Mouse (Mus musculus) midbrain, embryonic 12.5 days (tissue): ENCODE data around the gene Cabin1. TPM values are rescaled to one million over a fixed set of nuclear protein-coding genes. Genes with fewer than 3 reads are reported as not detected.

Experiments
- ATAC-seq: fragments of 200-750 bp; cut with Nextera tagmentation; 2 replicates; pipeline ENCODE4 v1.8.0; 2017; ENCODE audit warnings: low read depth, moderate TSS enrichment, moderate library complexity; ENCODE audit not compliant: low FRiP score
- H3K27ac ChIP-seq: fragments of 300-500 bp; sonication (generic); replicated peaks from 2 replicates; pipeline ENCODE4 v1.5.1; 2016; ENCODE audit warnings: mild to moderate bottlenecking
- H3K27me3 ChIP-seq: fragments of 300-500 bp; sonication (generic); 2 replicates; pipeline ENCODE4 v1.6.1; 2016; ENCODE audit warnings: mild to moderate bottlenecking
- H3K36me3 ChIP-seq: fragments of 300-500 bp; sonication (generic); 2 replicates; pipeline ENCODE4 v1.6.1; 2016
- H3K4me1 ChIP-seq: fragments of 300-500 bp; sonication (generic); 2 replicates; pipeline ENCODE4 v1.6.1; 2016
- H3K4me2 ChIP-seq: fragments of 300-500 bp; sonication (generic); replicated peaks from 2 replicates; pipeline ENCODE4 v1.6.1; 2016; ENCODE audit warnings: mild to moderate bottlenecking, moderate library complexity
- H3K4me3 ChIP-seq: fragments of 300-500 bp; sonication (generic); 2 replicates; pipeline ENCODE4 v1.5.1; 2016; ENCODE audit warnings: mild to moderate bottlenecking
- H3K9ac ChIP-seq: fragments of 300-500 bp; sonication (generic); replicated peaks from 2 replicates; pipeline ENCODE4 v1.6.1; 2016; ENCODE audit warnings: mild to moderate bottlenecking, moderate library complexity
- H3K9me3 ChIP-seq: fragments of 300-500 bp; sonication (generic); 2 replicates; pipeline ENCODE4 v1.6.1; 2016; ENCODE audit warnings: mild to moderate bottlenecking
- WGBS: fragments of 180-500 bp; shearing (Covaris S2); methylation state at CpG from one replicate; pipeline ENCODE4 v1.1.7; 2016; 5-methylcytosine and 5-hydroxymethylcytosine counted together
- polyA plus RNA-seq: library from polyadenylated mRNA; unstranded; fragments of >200 nt; fragmentation: Nextera tagmentation; extraction: Ambion mirVana; gene quantifications from 2 replicates; pipeline ENCODE4 v1.2.1, GENCODE M21; 2016

Gene Cabin1
- polyA plus RNA-seq, 1 experiment from 2014 or later = 46.3 TPM

DNA sequence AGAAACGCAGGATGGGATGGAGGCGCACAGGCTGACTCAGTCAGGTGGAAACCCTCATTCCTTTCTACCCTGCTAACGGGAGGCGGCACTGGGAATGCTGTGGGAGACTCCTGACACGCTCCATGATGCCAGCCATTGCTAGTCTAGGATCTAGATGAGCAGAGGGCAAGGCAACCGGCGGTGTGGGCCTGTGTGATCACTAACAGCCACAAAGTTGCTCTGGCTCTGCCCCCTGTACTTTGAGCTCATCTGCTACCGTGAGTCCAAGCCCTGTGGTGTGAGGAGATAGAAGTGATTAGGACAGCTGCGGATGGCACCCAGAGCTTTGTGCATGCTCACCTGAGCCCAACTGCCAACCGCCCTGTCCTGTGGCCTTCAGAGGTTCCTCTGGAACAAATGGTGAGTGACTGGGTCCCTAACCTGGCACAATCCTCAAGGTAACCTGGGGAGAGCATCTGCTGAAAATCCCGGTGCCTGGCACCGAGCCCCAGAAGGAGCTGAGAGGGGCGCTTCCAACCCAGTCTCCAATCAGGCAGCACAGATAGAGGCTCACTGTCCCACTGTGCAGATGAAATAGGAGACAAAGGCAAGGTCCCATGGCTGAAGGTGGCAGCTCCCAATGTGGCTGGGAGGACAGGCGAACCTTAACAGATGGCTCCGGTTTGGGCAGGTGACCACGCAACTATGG is 112.6 kb downstream of the Cabin1 start:
- no peaks in the 10 kb centered on the region for H3K9me3 ChIP-seq
- peaks cover 90% of the 10 kb centered on the region for H3K36me3 ChIP-seq
- 97% methylated on average over 16 of the region's 16 CpGs for WGBS

DNA sequence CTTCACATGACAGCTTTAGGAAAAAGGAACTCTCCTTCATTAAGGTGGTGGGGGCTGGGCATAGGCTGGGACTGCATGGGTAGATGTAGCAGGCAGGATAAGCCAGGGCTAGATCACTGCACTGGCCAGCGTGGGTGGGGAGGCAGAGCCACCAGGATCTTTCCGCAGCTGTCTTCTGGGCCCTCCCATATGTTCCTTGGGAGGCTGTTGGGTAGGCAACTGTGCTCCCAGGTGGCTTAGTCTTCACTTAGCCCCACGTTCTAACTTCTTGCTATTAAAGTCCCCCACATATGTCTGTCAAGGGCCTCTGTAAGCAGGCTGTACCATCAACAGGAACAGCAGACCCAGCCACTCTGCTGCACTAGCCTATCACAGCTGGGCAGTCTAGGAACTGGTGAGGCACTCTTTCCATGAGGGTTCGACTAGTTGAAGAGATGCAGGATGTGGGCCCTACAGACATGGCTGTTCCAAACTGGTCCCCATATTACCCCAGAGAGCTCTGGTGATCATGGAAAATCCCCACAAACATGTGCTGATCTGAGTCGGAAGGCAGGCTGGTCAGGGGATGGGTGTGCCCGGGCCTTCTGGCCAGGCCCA is 113.7 kb downstream of the Cabin1 start:
- Histone ChIP-seq H3K9me3 (no peaks in the 10 kb centered on the region), H3K27me3 (no peaks in the 10 kb centered on the region), H3K36me3 (peaks cover 90% of the 10 kb centered on the region), H3K27ac (no peak overlapping the region), H3K4me2 (no peak overlapping the region), H3K9ac (no peak overlapping the region), H3K4me1 (no peaks in the 10 kb centered on the region), H3K4me3 (no peak overlapping the region)
- no peak for ATAC-seq
- WGBS = 90% methylated on average over 6 of the region's 6 CpGs

More for the DNA sequence above, 112.6 kb downstream of the Cabin1 start:
- H3K4me2 ChIP-seq = no peak overlapping the region
- no peaks in the 10 kb centered on the region for H3K4me1 ChIP-seq
- H3K4me3 ChIP-seq = no peak overlapping the region
- H3K27me3 ChIP-seq = no peaks in the 10 kb centered on the region
- ATAC-seq = no peak
- no peak overlapping the region for H3K27ac ChIP-seq
- no peak overlapping the region for H3K9ac ChIP-seq

DNA sequence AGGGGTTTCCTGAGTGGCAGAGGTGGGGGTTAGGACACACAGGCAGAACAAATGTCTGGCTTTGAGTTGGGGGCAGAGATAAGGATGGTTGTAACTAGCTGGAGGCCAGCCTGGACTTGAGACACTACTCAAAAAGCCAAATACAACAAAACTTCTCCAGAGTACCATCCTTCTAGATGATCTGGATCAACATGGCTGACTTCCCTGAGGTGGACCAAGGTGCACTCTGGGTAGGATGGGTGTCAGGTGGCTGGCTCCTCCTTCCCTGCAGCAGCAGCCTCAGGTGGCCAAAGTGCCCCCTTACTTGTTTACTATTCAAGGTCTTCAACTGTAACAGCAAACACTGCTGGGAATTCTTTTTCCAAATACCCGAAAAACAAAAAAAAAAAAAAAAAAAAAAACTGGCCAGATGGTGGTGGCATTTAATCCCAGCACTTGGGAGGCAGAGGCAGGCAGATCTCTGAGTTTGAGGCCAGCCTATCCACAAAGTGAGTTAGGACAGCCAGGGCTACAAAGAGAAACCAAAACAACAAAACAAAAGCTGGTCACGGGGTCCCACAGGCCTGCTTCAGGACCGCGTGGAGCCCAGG is 114.6 kb downstream of the Cabin1 start:
- Histone ChIP-seq H3K4me1 (no peaks in the 10 kb centered on the region), H3K27ac (no peak overlapping the region), H3K27me3 (no peaks in the 10 kb centered on the region), H3K4me2 (no peak overlapping the region), H3K9ac (no peak overlapping the region), H3K4me3 (no peak overlapping the region), H3K9me3 (no peaks in the 10 kb centered on the region), H3K36me3 (peaks cover 82% of the 10 kb centered on the region)
- WGBS = 90% methylated on average over 4 of the region's 4 CpGs
- ATAC-seq = no peak

DNA sequence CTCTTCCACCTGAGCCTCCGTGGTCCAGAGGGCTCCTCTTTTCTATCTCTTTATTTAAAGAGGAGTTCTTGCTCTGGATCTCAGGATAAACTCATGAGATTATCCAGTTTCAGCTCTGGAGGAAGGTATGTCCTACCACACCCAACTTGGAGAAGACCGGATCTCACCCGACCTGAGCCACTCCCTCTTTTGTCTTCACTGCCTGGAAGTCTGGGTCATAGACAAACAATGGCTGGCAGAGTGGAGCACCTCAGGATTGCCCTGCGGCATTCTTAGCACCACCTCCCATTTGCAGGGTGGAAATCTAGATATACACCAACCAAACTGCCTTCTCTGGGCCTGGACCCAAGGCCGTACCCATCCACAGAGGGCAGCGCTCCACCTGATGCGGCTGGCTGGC is 115.1 kb downstream of the Cabin1 start:
- no peak overlapping the region for H3K4me2 ChIP-seq
- H3K4me3 ChIP-seq = no peak overlapping the region
- peaks cover 4% of the 10 kb centered on the region for H3K4me1 ChIP-seq
- peaks cover 77% of the 10 kb centered on the region for H3K36me3 ChIP-seq
- H3K9me3 ChIP-seq = no peaks in the 10 kb centered on the region
- no peak for ATAC-seq
- WGBS = 94% methylated on average over 7 of the region's 7 CpGs
- no peak overlapping the region for H3K27ac ChIP-seq
- H3K9ac ChIP-seq = no peak overlapping the region
- no peaks in the 10 kb centered on the region for H3K27me3 ChIP-seq

DNA sequence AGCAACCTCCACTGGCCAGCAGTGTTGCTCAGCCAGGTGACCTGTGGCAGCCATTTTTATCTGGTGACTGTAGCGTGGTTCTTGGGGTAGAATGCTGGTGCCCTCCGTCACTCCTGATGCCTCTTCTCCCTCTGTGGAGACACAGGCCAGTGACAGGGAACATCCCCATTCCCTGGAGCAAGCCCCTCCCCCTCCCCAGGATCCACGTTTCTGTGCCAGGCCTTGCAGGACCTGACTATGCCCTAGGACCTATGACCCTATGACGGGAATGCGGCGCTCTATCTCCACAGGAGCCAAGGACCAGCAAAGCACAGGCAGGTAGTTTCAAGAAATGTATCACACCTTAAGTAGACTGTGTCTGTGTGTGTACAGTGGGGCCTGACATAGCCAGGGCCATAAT is 116.0 kb downstream of the Cabin1 start:
- no peaks in the 10 kb centered on the region for H3K27me3 ChIP-seq
- H3K36me3 ChIP-seq = peaks cover 67% of the 10 kb centered on the region
- no peak overlapping the region for H3K4me3 ChIP-seq
- H3K4me1 ChIP-seq = peaks cover 13% of the 10 kb centered on the region
- H3K9ac ChIP-seq = no peak overlapping the region
- WGBS = 95% methylated on average over 6 of the region's 6 CpGs
- no peak overlapping the region for H3K4me2 ChIP-seq
- ATAC-seq = no peak
- no peak overlapping the region for H3K27ac ChIP-seq
- H3K9me3 ChIP-seq = no peaks in the 10 kb centered on the region

DNA sequence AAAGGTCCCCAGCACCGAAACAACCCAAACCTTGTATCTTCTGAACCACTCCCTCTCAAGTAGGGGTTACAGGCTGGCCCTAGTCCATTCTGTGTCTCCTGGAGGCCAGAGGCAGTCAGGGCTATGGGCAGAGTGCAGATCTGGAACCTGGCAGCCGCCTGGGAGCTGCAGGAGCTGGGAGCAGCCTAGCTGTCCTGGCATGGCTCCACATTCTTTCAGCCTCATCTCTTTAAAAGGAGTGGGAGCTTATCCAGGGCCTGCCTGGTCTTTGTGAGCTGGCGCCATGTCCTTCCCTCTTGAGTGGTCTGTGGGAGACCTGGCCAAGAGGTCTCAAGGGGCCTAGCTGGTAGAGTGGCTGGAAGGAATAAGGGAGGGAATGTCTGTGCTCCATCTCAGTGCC is 116.8 kb downstream of the Cabin1 start:
- no peak for ATAC-seq
- Histone ChIP-seq H3K4me2 (no peak overlapping the region), H3K27ac (no peak overlapping the region), H3K36me3 (peaks cover 60% of the 10 kb centered on the region), H3K9me3 (no peaks in the 10 kb centered on the region), H3K4me1 (peaks cover 14% of the 10 kb centered on the region), H3K4me3 (no peak overlapping the region), H3K27me3 (no peaks in the 10 kb centered on the region), H3K9ac (no peak overlapping the region)
- WGBS = 89% methylated on average over 3 of the region's 3 CpGs

GRCm38 (mm10) chr10:75646406-75646805 is 117.7 kb downstream of the Cabin1 start:
- ATAC-seq = no peak
- Histone ChIP-seq H3K9ac (no peak overlapping the region), H3K4me3 (no peak overlapping the region), H3K4me2 (no peak overlapping the region), H3K27ac (no peak overlapping the region), H3K36me3 (peaks cover 51% of the 10 kb centered on the region), H3K4me1 (peaks cover 14% of the 10 kb centered on the region), H3K9me3 (no peaks in the 10 kb centered on the region), H3K27me3 (no peaks in the 10 kb centered on the region)
- 93% methylated on average over 6 of the region's 6 CpGs for WGBS

DNA sequence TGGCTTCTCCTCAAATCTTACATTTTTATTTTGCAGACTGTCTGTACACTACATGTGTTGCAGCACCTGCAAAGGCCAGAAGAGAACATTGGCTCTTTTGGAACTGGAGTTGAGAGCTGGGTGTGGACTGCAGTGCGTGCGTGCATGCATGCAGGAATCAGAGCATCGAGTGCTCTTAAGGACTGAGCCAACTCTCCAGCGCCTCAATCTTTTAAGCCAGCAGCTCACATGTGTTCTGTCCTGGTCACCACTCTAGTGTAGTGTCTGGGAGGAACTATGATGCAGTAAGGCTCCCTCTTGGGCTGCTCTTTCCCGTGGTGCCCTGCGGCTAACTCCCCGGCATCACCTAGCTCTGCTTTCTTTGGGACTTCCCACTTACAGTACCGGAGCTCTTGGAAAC is 118.5 kb downstream of the Cabin1 start:
- Histone ChIP-seq H3K9ac (no peak overlapping the region), H3K27me3 (no peaks in the 10 kb centered on the region), H3K27ac (no peak overlapping the region), H3K4me2 (no peak overlapping the region), H3K4me1 (peaks cover 14% of the 10 kb centered on the region), H3K4me3 (no peak overlapping the region), H3K36me3 (peaks cover 43% of the 10 kb centered on the region), H3K9me3 (no peaks in the 10 kb centered on the region)
- WGBS = 91% methylated on average over 8 of the region's 8 CpGs
- no peak for ATAC-seq

GRCm38 (mm10) chr10:75643741-75644343 is 120.3 kb downstream of the Cabin1 start, which contains the start of gene Susd2:
Susd2 (minus strand) TSS chr10:75644008.
- Histone ChIP-seq H3K4me3 (no peak within 1 kb of the TSS), H3K27ac (peak within 1 kb of the TSS; percentile 22; the same call in 1 of the 2 replicates), H3K4me1 (peaks cover 14% of the 10 kb centered on the region), H3K36me3 (peaks cover 33% of the 10 kb centered on the region), H3K9ac (0 out of 2 replicates have a peak within 1 kb of the TSS, but pooled peaks have one; percentile 31), H3K27me3 (0 out of 2 replicates have a peak, but pooled peaks cover 5% of the 10 kb centered on the region), H3K4me2 (peak within 1 kb of the TSS; percentile 42), H3K9me3 (no peaks in the 10 kb centered on the region)
- peak; percentile 71 for ATAC-seq
- WGBS = 4% methylated on average over 11 of the region's 11 CpGs

- Histone ChIP-seq H3K4me1 (peaks cover 14% of the 10 kb centered on the region), H3K4me2 (no peak overlapping the region), H3K9me3 (no peaks in the 10 kb centered on the region), H3K27ac (no peak overlapping the region), H3K27me3 (0 out of 2 replicates have a peak, but pooled peaks cover 5% of the 10 kb centered on the region), H3K9ac (0 out of 2 replicates have a peak overlapping the region, but pooled peaks have one; percentile 31), H3K4me3 (no peak overlapping the region), H3K36me3 (peaks cover 24% of the 10 kb centered on the region)
- WGBS = 90% methylated on average over 2 of the region's 2 CpGs
- ATAC-seq = no peak
These were observed 121.2 kb downstream of the Cabin1 start for GRCm38 (mm10) chr10:75642891-75643290.

DNA sequence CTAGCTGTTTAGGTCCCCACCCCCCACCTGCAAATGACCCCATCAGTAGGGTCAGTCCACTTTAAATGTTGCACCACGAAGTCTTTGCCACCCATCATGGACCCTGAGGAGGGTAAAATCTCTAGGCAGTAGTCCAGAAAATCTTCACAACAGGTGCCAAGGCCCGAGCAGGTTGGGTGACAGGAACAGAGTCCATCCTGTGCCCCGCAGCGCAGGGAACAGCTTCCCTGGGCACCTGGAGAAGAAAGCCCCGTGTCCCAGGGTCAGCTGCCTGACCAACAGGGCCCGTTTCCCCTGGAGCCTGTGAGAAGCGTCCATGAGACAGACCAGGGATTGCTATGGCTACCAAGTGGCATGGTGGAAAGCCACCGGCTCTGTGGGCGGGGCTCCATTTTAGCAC is 121.7 kb downstream of the Cabin1 start:
- Histone ChIP-seq H3K9ac (no peak overlapping the region), H3K4me2 (no peak overlapping the region), H3K4me1 (peaks cover 14% of the 10 kb centered on the region), H3K36me3 (peaks cover 19% of the 10 kb centered on the region), H3K27ac (no peak overlapping the region), H3K27me3 (0 out of 2 replicates have a peak, but pooled peaks cover 5% of the 10 kb centered on the region), H3K9me3 (no peaks in the 10 kb centered on the region), H3K4me3 (no peak overlapping the region)
- WGBS = 76% methylated on average over 9 of the region's 9 CpGs
- no peak for ATAC-seq

DNA sequence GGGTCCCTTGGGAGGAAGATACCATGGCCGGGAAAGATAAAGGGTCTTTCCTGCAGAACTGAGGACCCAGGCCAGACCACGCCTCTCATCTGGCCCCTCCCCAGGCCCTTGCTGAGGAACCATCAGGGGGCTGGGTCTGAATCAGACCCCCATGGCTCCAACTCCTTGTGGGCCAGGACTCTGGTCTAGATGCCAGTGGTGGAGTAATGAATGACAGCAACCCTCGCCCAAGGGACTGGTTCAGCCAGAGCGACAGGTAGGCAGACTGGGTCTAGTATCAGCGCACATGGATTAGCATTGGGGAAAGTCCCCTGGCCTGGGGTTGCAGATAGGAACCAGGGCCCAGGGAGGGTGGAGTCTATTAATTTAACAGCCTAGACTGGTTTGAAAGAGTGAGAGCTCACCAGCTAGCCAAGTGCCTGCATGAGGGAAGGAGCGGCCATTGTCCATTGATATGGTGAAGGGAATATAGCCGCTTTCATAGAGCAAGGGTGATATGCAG is 122.4 kb downstream of the Cabin1 start:
- Histone ChIP-seq H3K4me3 (no peak overlapping the region), H3K9me3 (no peaks in the 10 kb centered on the region), H3K4me2 (no peak overlapping the region), H3K36me3 (peaks cover 14% of the 10 kb centered on the region), H3K27me3 (0 out of 2 replicates have a peak, but pooled peaks cover 5% of the 10 kb centered on the region), H3K27ac (no peak overlapping the region), H3K4me1 (peaks cover 14% of the 10 kb centered on the region), H3K9ac (no peak overlapping the region)
- 91% methylated on average over 7 of the region's 7 CpGs for WGBS
- ATAC-seq = no peak
